Mouse (Mus musculus) kidney, embryonic 14.5 days (tissue): ENCODE results near the gene Olfr202. TPM values are rescaled to one million over a fixed set of nuclear protein-coding genes. Genes with fewer than 3 reads are reported as not detected.
"Not testable (repeated sequence)": the region's sequence is repeated elsewhere in the genome, so short reads cannot be mapped to it uniquely, and the experiment has no call there.

ENCODE experiments used
- ATAC-seq: fragments of 200-750 bp; cut with Nextera tagmentation; 2 replicates; pipeline ENCODE4 v1.8.0; 2017; ENCODE audit warnings: moderate number of reproducible peaks, mild to moderate bottlenecking, moderate TSS enrichment, moderate library complexity; ENCODE audit not compliant: low FRiP score, low TSS enrichment
- H3K27ac ChIP-seq: fragments of 300-500 bp; sonication (generic); 2 replicates; pipeline ENCODE4 v1.5.1; 2014; ENCODE audit warnings: low read depth, mild to moderate bottlenecking, low read length, moderate library complexity, mixed read lengths
- H3K27me3 ChIP-seq: fragments of 300-500 bp; sonication (generic); 2 replicates; pipeline ENCODE4 v1.6.1; 2014; ENCODE audit warnings: mild to moderate bottlenecking, low read length; ENCODE audit not compliant: control insufficient read depth, insufficient read depth
- H3K36me3 ChIP-seq: fragments of 300-500 bp; sonication (generic); 2 replicates; pipeline ENCODE4 v1.6.1; 2014; ENCODE audit warnings: low read length, mixed read lengths; ENCODE audit not compliant: control insufficient read depth, insufficient read depth
- H3K4me1 ChIP-seq: fragments of 300-500 bp; sonication (generic); 2 replicates; pipeline ENCODE4 v1.6.1; 2014; ENCODE audit warnings: low read length, mixed read lengths; ENCODE audit not compliant: control insufficient read depth, insufficient read depth
- H3K4me2 ChIP-seq: fragments of 300-500 bp; sonication (generic); replicated peaks from 2 replicates; pipeline ENCODE4 v1.6.1; 2014; ENCODE audit warnings: low read depth, mild to moderate bottlenecking, low read length
- H3K4me3 ChIP-seq: fragments of 300-500 bp; sonication (generic); 2 replicates; pipeline ENCODE4 v1.5.1; 2014; ENCODE audit warnings: mild to moderate bottlenecking, low read length
- H3K9ac ChIP-seq: fragments of 300-500 bp; sonication (generic); 2 replicates; pipeline ENCODE4 v1.6.1; 2014; ENCODE audit warnings: low read depth, mild to moderate bottlenecking, low read length, moderate library complexity
- H3K9me3 ChIP-seq: fragments of 300-500 bp; sonication (generic); 2 replicates; pipeline ENCODE4 v1.6.1; 2016; ENCODE audit warnings: low read length; ENCODE audit not compliant: control insufficient read depth
- WGBS: fragments of 180-500 bp; shearing (Covaris S2); extraction: QIAGEN DNeasy Blood & Tissue Kit; methylation state at CpG from one replicate; pipeline ENCODE4 v1.1.7; 2014; 5-methylcytosine and 5-hydroxymethylcytosine counted together
- polyA plus RNA-seq: library from polyadenylated mRNA; unstranded; fragments of >200 nt; fragmentation: Nextera tagmentation; extraction: Ambion mirVana; gene quantifications from 2 replicates; pipeline ENCODE4 v1.2.1, GENCODE M21; 2014

Olfr202 gene
- not detected in 2 replicates for polyA plus RNA-seq

DNA sequence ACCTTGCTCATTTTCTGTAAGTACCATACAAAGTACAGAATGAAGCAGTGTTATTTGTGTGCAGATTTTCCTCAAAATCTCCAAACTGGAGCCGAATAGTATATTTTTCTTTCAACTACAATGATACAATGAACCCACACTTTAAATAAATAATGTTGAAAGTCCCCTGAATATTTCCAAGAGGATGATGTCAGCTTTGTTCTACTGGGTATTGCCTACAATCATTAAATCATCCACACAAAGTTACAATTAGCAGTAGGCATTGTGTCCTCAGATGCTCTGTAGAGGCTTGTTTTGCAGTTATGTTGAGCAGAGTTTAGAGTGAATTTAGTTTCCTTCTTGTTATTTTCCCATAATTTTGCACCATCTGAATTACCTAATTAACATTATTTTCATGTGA, at the start of gene Olfr202:
Gene Olfr202, minus strand, starts transcription at position 101 of the 400 bp plus-strand sequence.
- WGBS = 90% methylated on average over 1 of the region's 1 CpGs
- Histone ChIP-seq H3K27ac (no peak within 1 kb of the TSS), H3K4me3 (no peak within 1 kb of the TSS)

DNA sequence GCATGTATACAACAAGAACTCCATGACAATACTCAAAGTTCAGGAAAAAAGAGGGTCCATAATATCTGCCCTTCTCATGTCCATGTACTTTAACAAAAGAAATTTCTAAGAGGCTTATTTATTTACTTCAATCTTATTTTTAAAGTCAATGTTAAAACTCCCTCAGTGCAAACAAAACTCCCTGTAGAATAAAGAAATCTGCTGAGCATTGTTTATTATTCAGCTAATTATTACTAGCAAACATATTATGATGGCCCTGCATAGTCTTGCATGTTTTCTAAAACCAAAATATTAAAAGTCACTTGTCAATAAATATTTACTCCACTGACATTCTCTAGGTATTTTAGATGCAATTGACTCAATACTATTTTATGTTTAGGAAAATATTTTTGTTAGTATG, 44.4 kb upstream of the Olfr202 start, which contains the start of gene Olfr205:
Gene Olfr205, minus strand, starts transcription at position 101 of the 400 bp plus-strand sequence.
- H3K36me3 ChIP-seq = no peaks in the 10 kb centered on the region
- H3K4me2 ChIP-seq = no peak within 1 kb of the TSS
- ATAC-seq = no peak
- no peaks in the 10 kb centered on the region for H3K27me3 ChIP-seq
- H3K27ac ChIP-seq = no peak within 1 kb of the TSS
- H3K9me3 ChIP-seq = no peaks in the 10 kb centered on the region
- H3K9ac ChIP-seq = no peak within 1 kb of the TSS
- H3K4me3 ChIP-seq = no peak within 1 kb of the TSS
- H3K4me1 ChIP-seq = no peaks in the 10 kb centered on the region

More for the DNA sequence above, at the start of gene Olfr202:
- H3K4me1 ChIP-seq = no peaks in the 10 kb centered on the region
- H3K4me2 ChIP-seq = no peak within 1 kb of the TSS
- no peak for ATAC-seq
- H3K36me3 ChIP-seq = no peaks in the 10 kb centered on the region
- no peaks in the 10 kb centered on the region for H3K9me3 ChIP-seq
- no peak within 1 kb of the TSS for H3K9ac ChIP-seq
- H3K27me3 ChIP-seq = no peaks in the 10 kb centered on the region

DNA sequence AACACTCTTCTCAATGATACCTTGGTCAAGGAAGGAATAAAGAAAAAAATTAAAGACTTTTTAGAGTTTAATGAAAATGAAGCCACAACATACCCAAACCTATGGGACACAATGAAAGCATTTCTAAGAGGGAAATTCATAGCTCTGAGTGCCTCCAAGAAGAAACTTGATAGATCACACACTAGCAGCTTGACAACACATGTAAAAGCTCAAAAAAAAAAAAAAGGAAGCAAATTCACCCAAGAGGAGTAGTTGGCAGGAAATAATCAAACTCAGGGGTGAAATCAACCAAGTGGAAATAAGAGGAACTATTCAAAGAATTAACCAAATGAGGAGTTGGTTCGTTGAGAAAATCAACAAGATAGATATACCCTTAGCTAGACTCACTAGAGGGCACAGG, 36.7 kb upstream of the Olfr202 start:
- WGBS = 53% methylated on average over 1 of the region's 1 CpGs
- ATAC-seq, H3K36me3 ChIP-seq: not testable (repeated sequence)

DNA sequence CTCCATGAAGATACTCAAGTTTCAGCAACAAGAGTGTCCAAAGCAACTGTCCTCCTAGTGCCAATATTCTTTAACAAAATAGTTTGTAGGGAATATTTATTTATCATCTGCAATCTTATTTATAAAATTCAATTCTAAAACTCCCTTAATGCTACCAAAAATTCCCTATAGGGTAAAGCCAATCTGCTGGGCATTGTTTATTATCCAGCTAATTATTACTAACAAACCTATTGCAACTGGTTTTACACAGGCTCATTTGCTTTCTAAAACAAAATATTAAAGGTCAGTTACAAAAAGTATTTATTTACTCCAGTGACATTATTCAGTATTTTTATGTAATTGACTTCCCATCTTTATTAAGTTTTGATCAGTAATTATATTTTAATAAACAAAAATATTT, 31.6 kb upstream of the Olfr202 start, which contains the start of gene Olfr204:
Gene Olfr204, minus strand, starts transcription at position 101 of the 400 bp plus-strand sequence.
- no peak for ATAC-seq
- Histone ChIP-seq H3K4me3 (no peak within 1 kb of the TSS), H3K9ac (no peak within 1 kb of the TSS), H3K9me3 (no peaks in the 10 kb centered on the region), H3K4me2 (no peak within 1 kb of the TSS), H3K27me3 (no peaks in the 10 kb centered on the region), H3K27ac (no peak within 1 kb of the TSS), H3K4me1 (no peaks in the 10 kb centered on the region), H3K36me3 (no peaks in the 10 kb centered on the region)

More for the DNA sequence above, 36.7 kb upstream of the Olfr202 start:
- not testable (repeated sequence) for H3K27me3 ChIP-seq, H3K4me3 ChIP-seq, H3K9me3 ChIP-seq, H3K9ac ChIP-seq, H3K27ac ChIP-seq, H3K4me1 ChIP-seq, H3K4me2 ChIP-seq

DNA sequence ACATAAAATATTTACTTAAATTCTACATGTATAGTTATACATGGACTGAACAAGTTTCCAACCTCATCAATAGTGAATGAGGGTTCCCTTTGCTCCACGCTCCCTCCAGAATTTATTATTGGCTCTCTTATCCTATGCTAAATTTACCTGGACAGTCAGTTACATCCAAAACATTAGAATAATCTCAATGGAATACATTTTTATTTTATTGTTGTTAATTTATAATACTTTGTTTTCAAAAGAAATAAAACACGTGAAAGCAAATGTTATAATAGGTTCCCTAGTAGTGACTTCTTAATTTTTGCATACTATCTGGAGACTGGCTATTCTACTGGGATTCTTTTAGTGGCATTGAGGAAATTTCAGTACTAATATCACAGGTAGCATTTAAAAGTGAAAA, 12.0 kb upstream of the Olfr202 start, which contains the start of gene Olfr203:
Gene Olfr203, plus strand, starts transcription at position 301 of the 400 bp plus-strand sequence.
- Histone ChIP-seq H3K4me3 (no peak within 1 kb of the TSS), H3K9me3 (no peaks in the 10 kb centered on the region), H3K36me3 (no peaks in the 10 kb centered on the region), H3K9ac (no peak within 1 kb of the TSS), H3K4me2 (no peak within 1 kb of the TSS), H3K4me1 (no peaks in the 10 kb centered on the region), H3K27me3 (no peaks in the 10 kb centered on the region), H3K27ac (no peak within 1 kb of the TSS)
- 86% methylated on average over 2 of the region's 2 CpGs for WGBS
- no peak for ATAC-seq

DNA sequence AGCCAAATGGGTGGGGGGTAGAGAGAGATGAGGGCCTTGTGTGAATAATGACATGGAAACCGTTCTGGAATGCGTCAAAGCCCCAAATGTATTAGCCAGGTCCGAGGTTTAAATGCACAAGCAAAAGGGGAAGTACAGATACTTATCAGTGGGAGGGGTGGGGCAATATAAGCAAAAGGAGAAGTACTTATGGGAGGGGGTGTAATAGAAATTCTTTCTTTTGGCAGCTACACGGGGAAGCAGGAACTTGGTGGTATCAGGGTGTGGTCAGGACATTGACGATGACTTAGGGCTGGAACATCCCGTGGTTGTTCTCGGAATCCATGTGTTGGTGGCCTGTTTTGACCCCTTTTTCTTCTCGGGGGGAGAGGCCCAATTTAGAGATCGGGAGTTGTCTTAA, 983 bp upstream of the Olfr202 start:
- not testable (repeated sequence) for H3K4me2 ChIP-seq, H3K9ac ChIP-seq, ATAC-seq, H3K4me1 ChIP-seq, H3K27me3 ChIP-seq, H3K27ac ChIP-seq, H3K9me3 ChIP-seq, H3K4me3 ChIP-seq, H3K36me3 ChIP-seq
- 78% methylated on average over 9 of the region's 9 CpGs for WGBS

DNA sequence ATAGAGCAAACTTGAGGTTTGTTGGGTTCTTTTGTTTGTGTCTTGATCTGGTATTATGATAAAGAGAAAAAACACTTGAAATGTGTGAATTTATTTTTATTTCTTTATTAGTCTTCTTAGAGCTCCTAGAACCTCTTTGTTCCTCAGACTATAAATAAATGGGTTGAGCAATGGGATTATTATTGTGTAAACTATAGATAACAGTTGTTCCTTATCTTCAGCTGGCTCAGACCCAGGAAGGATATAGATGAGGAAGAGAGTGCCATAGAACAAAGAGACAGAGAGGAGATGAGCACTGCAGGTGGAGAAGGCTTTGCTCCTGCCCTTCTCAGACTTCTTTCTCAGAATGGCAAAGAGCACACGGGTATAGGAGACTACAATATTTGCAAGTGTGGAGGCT, 3.1 kb downstream of the Olfr202 start:
- ATAC-seq = no peak
- Histone ChIP-seq H3K4me1 (no peaks in the 10 kb centered on the region), H3K36me3 (no peaks in the 10 kb centered on the region), H3K9ac (no peak overlapping the region), H3K27ac (no peak overlapping the region), H3K4me2 (no peak overlapping the region), H3K4me3 (no peak overlapping the region), H3K9me3 (no peaks in the 10 kb centered on the region), H3K27me3 (no peaks in the 10 kb centered on the region)
- WGBS = 79% methylated on average over 1 of the region's 1 CpGs

DNA sequence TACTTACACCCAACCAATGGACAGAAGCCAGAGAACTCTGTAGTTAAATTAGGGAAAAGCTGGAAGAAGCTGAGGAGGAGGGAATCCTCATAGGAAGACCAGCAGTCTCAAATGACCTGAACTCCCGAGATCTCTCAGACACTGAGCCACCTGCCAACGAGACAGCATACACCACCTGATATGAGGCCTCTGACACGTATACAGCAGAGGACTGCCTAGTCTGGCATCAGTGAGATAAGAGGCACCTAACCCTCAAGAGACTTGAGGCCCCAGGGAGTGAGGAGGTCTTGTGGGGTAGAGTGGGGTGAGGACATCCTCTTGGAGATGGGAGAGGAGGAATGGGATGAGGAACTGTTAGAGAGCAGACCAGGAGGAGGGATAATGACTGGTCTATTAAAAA, 6.1 kb downstream of the Olfr202 start:
- Histone ChIP-seq H3K9ac (no peak overlapping the region), H3K4me1 (no peaks in the 10 kb centered on the region), H3K4me2 (no peak overlapping the region), H3K36me3 (no peaks in the 10 kb centered on the region), H3K27me3 (no peaks in the 10 kb centered on the region), H3K4me3 (no peak overlapping the region), H3K27ac (no peak overlapping the region), H3K9me3 (no peaks in the 10 kb centered on the region)
- ATAC-seq = no peak
- WGBS = 63% methylated on average over 3 of the region's 3 CpGs

DNA sequence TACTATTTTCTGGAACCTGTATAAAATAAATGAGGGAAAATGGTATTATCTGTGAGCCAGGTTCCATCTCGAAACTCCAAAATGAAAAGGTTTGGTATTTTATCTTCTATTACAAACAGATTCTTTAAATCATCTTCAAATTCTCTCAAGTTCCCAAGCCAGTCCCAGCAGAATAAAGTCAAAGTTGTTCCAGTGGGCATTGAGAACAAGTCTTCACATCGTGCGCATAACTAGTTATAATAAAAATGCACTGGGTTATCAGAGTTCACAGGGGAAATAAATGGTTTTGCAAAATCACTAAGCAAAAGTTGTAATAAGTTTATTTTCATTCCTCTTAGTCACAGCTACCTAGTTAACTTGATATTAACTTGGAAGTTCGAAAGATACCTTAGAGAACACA, 14.1 kb downstream of the Olfr202 start, which contains the start of gene Olfr201:
Gene Olfr201, minus strand, starts transcription at position 101 of the 400 bp plus-strand sequence.
- not testable (repeated sequence) for H3K9me3 ChIP-seq, H3K9ac ChIP-seq, H3K4me1 ChIP-seq, H3K4me2 ChIP-seq, H3K36me3 ChIP-seq, H3K4me3 ChIP-seq, H3K27me3 ChIP-seq, H3K27ac ChIP-seq, ATAC-seq
- 87% methylated on average over 4 of the region's 4 CpGs for WGBS
